Mouse (Mus musculus) G1E (cell line): ENCODE results near the gene Angptl2.

ENCODE experiments used
- CTCF ChIP-seq: IDR thresholded peaks from 2 replicates; pipeline ENCODE4 v1.5.1; 2012; ENCODE audit warnings: low read depth, low read length, inconsistent platforms, mixed read lengths
- GATA1 ChIP-seq: IDR thresholded peaks from 2 replicates; pipeline ENCODE4 v1.6.1; 2012; ENCODE audit warnings: borderline replicate concordance, low read length, inconsistent platforms, mixed read lengths

GRCm38 (mm10) chr2:33244880-33245279, 29.0 kb downstream of the Angptl2 start:
- TF ChIP-seq CTCF (no peak), GATA1 (no peak)
